Mouse (Mus musculus) embryonic facial prominence, embryonic 15.5 days (tissue): ENCODE data around the gene Bbs1. TPM values are rescaled to one million over a fixed set of nuclear protein-coding genes. Genes with fewer than 3 reads are reported as not detected.
"Not testable (repeated sequence)": the region's sequence is repeated elsewhere in the genome, so short reads cannot be mapped to it uniquely, and the experiment has no call there.

ENCODE experiments used
- ATAC-seq: fragments of 200-750 bp; cut with Nextera tagmentation; 2 replicates; pipeline ENCODE4 v1.8.0; 2017; ENCODE audit warnings: low read depth, moderate TSS enrichment; ENCODE audit not compliant: insufficient number of reproducible peaks, low FRiP score, low TSS enrichment
- H3K27ac ChIP-seq: fragments of 300-500 bp; sonication (generic); replicated peaks from 2 replicates; pipeline ENCODE4 v1.5.1; 2015; ENCODE audit warnings: mild to moderate bottlenecking, inconsistent platforms
- H3K27me3 ChIP-seq: fragments of 300-500 bp; sonication (generic); 2 replicates; pipeline ENCODE4 v1.6.1; 2015; ENCODE audit warnings: inconsistent platforms
- H3K36me3 ChIP-seq: fragments of 300-500 bp; sonication (generic); 2 replicates; pipeline ENCODE4 v1.6.1; 2015; ENCODE audit warnings: mild to moderate bottlenecking, inconsistent platforms
- H3K4me1 ChIP-seq: fragments of 300-500 bp; sonication (generic); 2 replicates; pipeline ENCODE4 v1.6.1; 2015; ENCODE audit warnings: inconsistent platforms
- H3K4me2 ChIP-seq: fragments of 300-500 bp; sonication (generic); replicated peaks from 2 replicates; pipeline ENCODE4 v1.6.1; 2015; ENCODE audit warnings: mild to moderate bottlenecking, inconsistent platforms
- H3K4me3 ChIP-seq: fragments of 300-500 bp; sonication (generic); replicated peaks from 2 replicates; pipeline ENCODE4 v1.5.1; 2015; ENCODE audit warnings: mild to moderate bottlenecking, inconsistent platforms
- H3K9ac ChIP-seq: fragments of 300-500 bp; sonication (generic); 2 replicates; pipeline ENCODE4 v1.6.1; 2015; ENCODE audit warnings: inconsistent platforms
- H3K9me3 ChIP-seq: fragments of 300-500 bp; sonication (generic); replicated peaks from 2 replicates; pipeline ENCODE4 v1.6.1; 2016; ENCODE audit warnings: inconsistent platforms
- WGBS: fragments of 180-500 bp; shearing (Covaris S2); methylation state at CpG from one replicate; pipeline ENCODE4 v1.1.7; 2015; 5-methylcytosine and 5-hydroxymethylcytosine counted together
- polyA plus RNA-seq: library from polyadenylated mRNA; unstranded; fragments of >200 nt; fragmentation: Nextera tagmentation; extraction: Ambion mirVana; gene quantifications from 2 replicates; pipeline ENCODE4 v1.2.1, GENCODE M21; 2015

Gene Bbs1
- 4.6 and 5.5 TPM in 2 replicates for polyA plus RNA-seq

DNA sequence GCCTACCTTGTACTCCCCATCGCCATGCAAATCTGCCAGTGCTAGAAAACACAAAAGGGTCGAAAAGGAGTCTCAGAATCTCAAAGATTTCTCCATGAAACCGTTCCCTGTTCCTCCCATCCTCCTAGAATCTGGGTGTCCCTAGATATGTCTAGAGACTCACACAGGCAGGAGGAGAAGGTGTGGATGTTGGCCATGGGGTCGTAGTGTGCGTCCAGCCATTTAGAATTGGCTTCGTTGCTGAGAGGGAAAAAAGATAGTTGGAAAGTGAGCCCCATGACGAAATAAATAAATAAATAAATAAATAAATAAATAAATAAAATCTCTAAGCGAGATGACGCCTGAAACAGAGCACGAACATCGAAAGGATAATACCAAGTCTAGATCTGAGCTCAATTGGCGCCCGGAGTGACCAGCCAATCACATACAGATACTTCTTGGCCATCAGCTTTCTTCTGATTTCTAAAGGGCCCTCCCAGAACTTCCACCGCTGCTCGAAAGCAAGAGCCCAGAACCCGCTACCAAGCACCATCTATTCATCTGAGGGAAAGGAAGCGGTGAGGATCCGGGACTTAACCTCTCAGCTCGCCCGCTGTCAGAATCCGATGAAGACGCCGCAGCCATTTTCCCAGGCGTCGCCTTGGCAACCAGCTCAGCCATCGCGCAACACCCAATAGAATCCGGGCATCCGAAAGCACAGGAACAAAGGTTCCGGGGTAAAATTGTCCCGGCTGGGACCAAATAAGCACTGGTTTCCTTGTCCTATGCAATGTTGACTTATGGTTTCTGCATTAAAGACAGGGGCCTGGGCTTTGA lies at the start of gene Bbs1:
TSS of gene Bbs1 (minus strand) at position 650 of the 816 bp plus-strand sequence.
- H3K27ac ChIP-seq: no peak within 1 kb of the TSS
- peaks cover 6% of the 10 kb centered on the region for H3K4me1 ChIP-seq
- 8% methylated on average over 31 of the region's 31 CpGs for WGBS
- peak within 1 kb of the TSS; percentile 47; the same call in 1 of the 2 replicates for H3K9ac ChIP-seq
- H3K4me3 ChIP-seq: peak within 1 kb of the TSS; percentile 71
- H3K9me3 ChIP-seq: no peaks in the 10 kb centered on the region
- H3K36me3 ChIP-seq: peaks cover 50% of the 10 kb centered on the region
- no peaks in the 10 kb centered on the region for H3K27me3 ChIP-seq
- H3K4me2 ChIP-seq: peak within 1 kb of the TSS; percentile 63
- ATAC-seq: peak; percentile 44; the same call in 1 of the 2 replicates

DNA sequence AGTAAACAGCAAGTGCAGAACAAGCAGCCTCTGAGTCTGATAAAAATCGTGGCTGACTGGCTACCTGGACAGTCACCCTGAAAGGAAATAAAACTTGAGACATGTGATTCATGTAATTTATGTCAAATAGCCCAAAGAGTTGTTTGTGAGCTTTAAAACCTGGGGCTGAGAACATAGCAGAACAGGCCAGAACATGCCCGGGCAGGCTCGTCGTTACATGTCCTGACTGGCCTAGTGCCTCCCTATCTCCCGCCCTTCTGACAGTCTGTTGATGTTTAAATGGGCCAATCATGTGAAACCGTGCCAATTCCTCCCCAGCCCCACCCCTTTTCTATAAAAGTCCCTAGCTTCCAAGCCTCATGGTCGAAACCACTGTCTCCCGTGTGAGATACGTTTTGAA lies 42.2 kb upstream of the Bbs1 start:
- WGBS: 77% methylated on average over 9 of the region's 9 CpGs

DNA sequence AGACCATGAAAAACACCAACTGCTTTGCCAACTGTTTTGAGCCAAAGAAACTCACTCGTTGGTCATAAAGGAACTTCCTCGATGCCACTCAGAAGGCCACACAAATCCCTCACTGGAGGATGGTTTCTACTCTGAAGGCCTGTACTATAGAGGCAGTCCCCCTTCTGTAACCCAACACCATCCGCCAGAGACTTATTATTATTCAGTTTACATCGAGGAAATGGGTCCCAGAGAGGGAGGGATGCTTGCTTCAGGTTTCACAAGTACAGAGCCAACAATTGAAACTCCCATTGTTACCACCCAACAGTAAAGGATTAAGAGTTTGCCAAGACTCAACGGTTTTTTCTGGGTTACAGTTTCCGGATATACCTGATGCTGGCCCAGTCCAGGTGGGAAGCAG lies 39.1 kb upstream of the Bbs1 start:
- Histone ChIP-seq H3K27me3 (no peaks in the 10 kb centered on the region), H3K4me2 (no peak overlapping the region), H3K9ac (no peak overlapping the region), H3K4me3 (no peak overlapping the region), H3K36me3 (no peaks in the 10 kb centered on the region), H3K27ac (no peak overlapping the region; the same call in 1 of the 2 replicates), H3K4me1 (peaks cover 15% of the 10 kb centered on the region), H3K9me3 (no peaks in the 10 kb centered on the region)
- no peak for ATAC-seq
- WGBS: 27% methylated on average over 6 of the region's 6 CpGs

More for the DNA sequence above, 42.2 kb upstream of the Bbs1 start:
- H3K27me3 ChIP-seq, H3K9me3 ChIP-seq, H3K4me2 ChIP-seq, H3K27ac ChIP-seq, H3K9ac ChIP-seq, H3K4me3 ChIP-seq, ATAC-seq, H3K36me3 ChIP-seq, H3K4me1 ChIP-seq: not testable (repeated sequence)

DNA sequence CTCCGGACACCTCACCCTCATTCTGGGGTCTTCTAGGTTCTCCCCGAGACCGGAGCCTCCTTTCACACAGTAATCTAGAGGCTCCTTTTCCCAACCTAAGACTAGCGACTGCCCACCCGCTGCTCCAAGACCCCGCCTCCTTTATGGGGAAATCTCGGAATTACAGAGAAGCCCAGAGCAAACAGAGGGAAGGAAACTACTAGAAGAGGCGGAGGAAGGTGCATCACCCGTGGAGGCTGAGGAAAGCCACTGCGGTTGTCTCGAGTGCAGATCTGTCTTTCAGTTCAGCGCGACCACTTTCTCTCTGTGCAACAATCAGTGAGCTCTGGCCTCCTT lies 36.8 kb upstream of the Bbs1 start:
- 6% methylated on average over 13 of the region's 13 CpGs for WGBS
- H3K4me3 ChIP-seq: peak overlapping the region; percentile 72
- H3K27me3 ChIP-seq: no peaks in the 10 kb centered on the region
- peak; percentile 22; the same call in 1 of the 2 replicates for ATAC-seq
- H3K4me1 ChIP-seq: peaks cover 17% of the 10 kb centered on the region
- peak overlapping the region; percentile 23 for H3K9ac ChIP-seq
- peak overlapping the region; percentile 78 for H3K4me2 ChIP-seq
- no peaks in the 10 kb centered on the region for H3K9me3 ChIP-seq
- no peaks in the 10 kb centered on the region for H3K36me3 ChIP-seq
- H3K27ac ChIP-seq: peak overlapping the region; percentile 44; the same call in 1 of the 2 replicates

DNA sequence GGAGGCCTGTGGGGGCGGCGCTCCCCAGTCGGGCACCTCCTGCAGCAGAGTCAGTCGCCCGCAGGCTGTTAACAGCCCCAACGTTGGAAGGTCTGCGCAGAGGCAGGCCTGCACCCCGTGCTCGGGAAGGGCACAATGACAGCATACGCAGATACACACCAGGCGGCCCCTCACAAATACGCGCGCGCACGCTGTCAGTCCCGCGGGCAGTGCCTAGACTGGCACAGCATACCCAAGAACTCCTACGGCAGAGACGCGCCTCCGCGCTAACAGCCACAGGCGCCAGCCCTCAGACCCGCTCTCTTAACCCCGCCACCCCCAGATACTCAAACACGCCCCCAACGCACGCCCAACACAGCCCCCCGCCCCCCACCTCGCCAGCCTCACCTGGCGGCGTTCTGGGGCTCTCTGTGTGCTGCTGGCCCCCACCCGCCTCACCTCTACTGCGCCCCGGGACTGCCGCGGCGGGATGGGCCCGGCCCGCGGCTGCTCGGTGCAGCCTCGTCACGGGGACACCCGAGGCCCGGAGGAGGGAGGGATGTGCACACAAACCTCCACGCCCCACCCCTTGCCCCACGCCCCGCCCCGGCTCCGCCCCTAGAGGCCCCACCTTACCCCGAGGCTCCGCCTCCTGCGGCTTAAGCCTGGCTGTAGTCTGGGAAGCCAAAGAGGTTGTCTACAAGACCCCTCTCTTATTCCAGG lies 36.3 kb upstream of the Bbs1 start, which contains the start of gene Peli3:
TSS of gene Peli3 (minus strand) at position 577 of the 702 bp plus-strand sequence.
- H3K4me3 ChIP-seq: peak within 1 kb of the TSS; percentile 72
- peaks cover 22% of the 10 kb centered on the region for H3K4me1 ChIP-seq
- peak within 1 kb of the TSS; percentile 66 for H3K27ac ChIP-seq
- peak; percentile 93 for ATAC-seq
- WGBS: under 1% methylated on average over 50 of the region's 55 CpGs
- no peaks in the 10 kb centered on the region for H3K36me3 ChIP-seq
- H3K4me2 ChIP-seq: peak within 1 kb of the TSS; percentile 78
- no peaks in the 10 kb centered on the region for H3K9me3 ChIP-seq
- H3K9ac ChIP-seq: peak within 1 kb of the TSS; percentile 45
- H3K27me3 ChIP-seq: no peaks in the 10 kb centered on the region

DNA sequence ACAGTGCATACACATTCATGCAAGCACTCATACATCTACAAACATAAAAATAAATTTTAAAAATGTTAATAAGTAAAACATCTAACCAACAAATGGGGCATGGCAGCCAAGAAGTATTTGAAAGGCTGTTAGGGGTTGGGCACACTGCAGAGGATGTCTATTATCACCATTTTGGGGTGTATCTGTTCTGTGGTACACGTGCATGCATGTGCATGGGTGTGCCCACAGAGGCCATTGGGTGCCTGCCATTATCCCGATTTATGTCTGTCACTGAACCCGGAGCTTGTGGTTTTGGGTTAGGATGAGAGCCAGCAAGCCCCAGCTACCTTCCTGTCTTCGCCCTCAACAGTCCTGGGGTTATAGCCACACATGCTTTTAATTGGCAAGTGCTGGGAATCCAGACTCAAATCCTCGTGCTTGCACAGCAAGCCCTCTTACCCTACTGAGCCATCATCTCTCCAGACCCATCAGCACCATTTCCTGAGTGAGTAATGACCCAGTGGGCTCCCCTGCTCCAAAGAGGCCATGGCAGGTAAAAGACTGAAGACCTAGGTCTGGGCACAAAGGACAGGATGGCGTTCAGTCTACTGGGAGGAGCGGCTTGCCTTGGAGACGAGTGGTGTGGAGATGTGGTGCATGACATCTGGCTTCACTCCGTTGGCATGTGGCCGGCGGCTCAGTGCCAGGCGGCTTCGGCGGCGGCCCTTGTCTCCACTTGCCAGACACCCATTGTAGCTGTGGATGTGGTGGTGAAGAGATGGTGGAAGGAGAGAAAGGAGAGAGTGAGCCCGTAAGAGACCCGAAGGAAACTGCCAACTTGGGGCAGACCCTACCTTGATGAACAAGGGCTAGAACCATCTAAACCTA lies 31.2 kb upstream of the Bbs1 start:
- peak; percentile 25 for ATAC-seq
- WGBS: 70% methylated on average over 17 of the region's 17 CpGs
- no peak overlapping the region for H3K9ac ChIP-seq
- peaks cover 21% of the 10 kb centered on the region for H3K4me1 ChIP-seq
- no peak overlapping the region for H3K4me2 ChIP-seq
- H3K27me3 ChIP-seq: no peaks in the 10 kb centered on the region
- H3K9me3 ChIP-seq: no peaks in the 10 kb centered on the region
- H3K36me3 ChIP-seq: no peaks in the 10 kb centered on the region
- no peak overlapping the region for H3K27ac ChIP-seq
- H3K4me3 ChIP-seq: no peak overlapping the region

DNA sequence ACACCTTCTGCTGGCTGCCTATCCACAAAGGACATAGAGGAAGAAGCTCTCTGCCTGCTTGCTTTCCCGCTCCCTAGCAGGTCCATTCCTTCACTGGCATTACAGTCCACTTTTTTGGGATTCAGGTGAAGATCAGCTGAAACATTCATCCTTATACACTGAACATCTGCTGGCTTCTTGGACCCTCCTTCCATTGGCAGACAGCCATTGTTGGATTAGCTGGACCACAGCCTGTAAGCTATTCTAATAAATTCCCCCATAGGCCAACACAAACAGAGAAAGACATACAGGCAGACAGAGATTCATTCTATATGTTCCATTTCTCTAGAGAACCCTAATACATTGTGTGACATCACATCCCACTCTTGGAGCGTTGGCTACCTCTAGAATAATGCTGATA lies 30.5 kb upstream of the Bbs1 start:
- peaks cover 4% of the 10 kb centered on the region; the same call in 1 of the 2 replicates for H3K36me3 ChIP-seq
- ATAC-seq: no peak
- no peak overlapping the region for H3K4me2 ChIP-seq
- no peak overlapping the region for H3K9ac ChIP-seq
- H3K9me3 ChIP-seq: no peaks in the 10 kb centered on the region
- 75% methylated on average over 2 of the region's 2 CpGs for whole genome bisulfite sequencing
- no peak overlapping the region for H3K27ac ChIP-seq
- no peak overlapping the region for H3K4me3 ChIP-seq
- peaks cover 14% of the 10 kb centered on the region for H3K4me1 ChIP-seq
- no peaks in the 10 kb centered on the region for H3K27me3 ChIP-seq

DNA sequence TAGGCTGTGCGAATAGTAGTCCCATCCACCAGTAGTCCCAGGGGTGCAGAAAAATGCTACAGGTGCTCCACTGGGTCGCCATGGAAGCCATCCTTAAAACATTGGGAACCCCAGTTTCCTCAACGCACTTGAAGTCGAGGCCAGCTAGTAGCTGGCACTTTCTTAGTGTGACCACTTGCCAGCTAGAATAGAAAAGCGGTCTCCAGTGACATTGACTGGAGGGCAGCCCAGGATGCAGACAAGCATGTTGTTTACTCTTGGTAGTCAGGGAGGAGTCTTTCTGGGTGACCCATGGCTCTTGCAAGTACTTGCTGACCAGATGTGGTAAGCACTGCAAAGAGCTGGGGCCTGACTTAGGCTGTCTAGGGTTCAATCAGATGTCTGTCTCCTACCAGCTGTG lies 22.4 kb upstream of the Bbs1 start:
- ATAC-seq: no peak
- H3K4me1 ChIP-seq: peaks cover 28% of the 10 kb centered on the region
- H3K27me3 ChIP-seq: no peaks in the 10 kb centered on the region
- 64% methylated on average over 5 of the region's 5 CpGs for WGBS
- peak overlapping the region; percentile 81 for H3K27ac ChIP-seq
- peak overlapping the region; percentile 61 for H3K4me2 ChIP-seq
- peak overlapping the region; percentile 80 for H3K4me3 ChIP-seq
- peaks cover 18% of the 10 kb centered on the region; the same call in 1 of the 2 replicates for H3K36me3 ChIP-seq
- peak overlapping the region; percentile 58; the same call in 1 of the 2 replicates for H3K9ac ChIP-seq
- H3K9me3 ChIP-seq: no peaks in the 10 kb centered on the region

DNA sequence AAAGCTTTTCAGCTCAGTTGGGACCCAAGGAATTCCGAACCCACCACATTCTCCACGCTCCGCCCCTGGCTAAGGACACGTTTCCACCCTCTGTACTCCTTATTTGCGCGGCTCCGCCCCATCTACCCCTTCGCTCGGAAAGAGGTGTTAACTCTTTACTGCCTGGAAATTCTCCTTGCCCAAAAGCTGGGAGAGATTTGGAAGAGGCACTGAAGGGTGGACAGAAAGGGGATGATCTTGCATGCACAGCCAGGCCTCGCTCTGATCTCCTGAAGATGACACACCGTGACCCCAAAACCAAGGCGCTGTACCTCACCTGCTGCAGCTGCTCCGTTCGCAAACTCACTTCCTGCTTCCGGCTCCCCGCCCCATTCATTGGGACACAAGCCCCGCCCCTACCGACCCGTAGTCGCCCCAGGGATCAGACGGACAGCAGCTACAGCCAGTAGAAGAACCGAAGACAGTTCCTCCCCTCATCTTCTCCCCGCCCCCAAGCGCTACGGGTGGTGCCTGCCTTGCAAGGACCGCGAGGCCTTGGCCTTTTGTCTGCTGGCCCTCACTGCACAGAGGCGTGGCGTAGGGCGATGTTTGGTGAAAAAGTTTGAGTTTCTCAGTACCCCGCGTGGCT lies 21.6 kb upstream of the Bbs1 start, which contains the start of gene Dpp3:
TSS of gene Dpp3 (minus strand) at position 384 of the 628 bp plus-strand sequence.
- WGBS: under 1% methylated on average over 32 of the region's 32 CpGs
- ATAC-seq: peak; percentile 98

DNA sequence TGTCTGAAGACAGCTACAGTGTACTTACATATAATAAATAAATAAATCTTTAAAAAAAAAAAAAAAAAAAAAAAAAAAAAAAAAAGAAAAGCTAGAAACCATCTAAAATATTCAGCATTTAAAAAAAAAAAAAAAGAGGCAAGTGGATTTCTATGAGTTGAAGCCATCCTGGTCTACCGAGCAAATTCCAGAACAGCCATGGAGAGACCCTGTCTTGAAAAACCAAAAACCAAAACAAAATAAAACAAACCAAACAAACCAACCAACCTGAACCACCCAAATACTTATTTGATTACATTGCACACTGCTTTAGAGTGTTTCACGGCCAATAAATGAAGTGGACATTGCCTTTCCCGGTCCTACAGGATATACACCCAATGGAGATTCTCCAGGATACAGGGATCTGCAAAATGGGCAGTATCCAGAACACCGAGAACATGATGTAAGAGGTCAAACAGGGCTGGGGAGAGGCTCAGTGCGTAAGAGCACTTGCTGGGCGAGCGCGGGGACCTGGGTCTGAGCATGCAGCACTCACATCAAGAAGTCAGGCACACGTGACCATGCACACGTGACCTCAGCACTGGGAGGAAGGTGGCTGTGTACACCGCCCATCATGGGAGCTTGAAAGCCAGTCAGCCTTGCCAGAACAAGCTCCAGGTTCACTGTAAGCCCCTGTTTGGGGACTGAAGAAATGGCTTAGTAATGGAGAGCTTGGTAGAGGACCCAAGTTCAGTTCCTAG lies 18.9 kb upstream of the Bbs1 start:
- no peak overlapping the region for H3K4me2 ChIP-seq
- H3K4me1 ChIP-seq: peaks cover 28% of the 10 kb centered on the region
- WGBS: 94% methylated on average over 11 of the region's 11 CpGs
- no peak overlapping the region for H3K27ac ChIP-seq
- H3K36me3 ChIP-seq: peaks cover 48% of the 10 kb centered on the region
- H3K9ac ChIP-seq: no peak overlapping the region
- H3K4me3 ChIP-seq: no peak overlapping the region
- H3K27me3 ChIP-seq: no peaks in the 10 kb centered on the region
- ATAC-seq: no peak
- no peaks in the 10 kb centered on the region for H3K9me3 ChIP-seq

More for the DNA sequence above, 21.6 kb upstream of the Bbs1 start, which contains the start of gene Dpp3:
- H3K27me3 ChIP-seq: no peaks in the 10 kb centered on the region
- H3K4me3 ChIP-seq: peak within 1 kb of the TSS; percentile 80
- peak within 1 kb of the TSS; percentile 61 for H3K4me2 ChIP-seq
- peak within 1 kb of the TSS; percentile 81 for H3K27ac ChIP-seq
- H3K9ac ChIP-seq: peak within 1 kb of the TSS; percentile 58
- peaks cover 25% of the 10 kb centered on the region for H3K36me3 ChIP-seq
- H3K4me1 ChIP-seq: peaks cover 28% of the 10 kb centered on the region
- no peaks in the 10 kb centered on the region for H3K9me3 ChIP-seq
